Mouse (Mus musculus): ENCODE results near the gene Pbsn. TPM values are rescaled to one million over a fixed set of nuclear protein-coding genes. Genes with fewer than 3 reads are reported as not detected.
"Not testable (repeated sequence)": the region's sequence is repeated elsewhere in the genome, so short reads cannot be mapped to it uniquely, and the experiment has no call there.

The Pbsn gene
- not detected in 2 replicates for polyA plus RNA-seq (2014; fragmentation: Nextera tagmentation; extraction: Ambion mirVana)

DNA sequence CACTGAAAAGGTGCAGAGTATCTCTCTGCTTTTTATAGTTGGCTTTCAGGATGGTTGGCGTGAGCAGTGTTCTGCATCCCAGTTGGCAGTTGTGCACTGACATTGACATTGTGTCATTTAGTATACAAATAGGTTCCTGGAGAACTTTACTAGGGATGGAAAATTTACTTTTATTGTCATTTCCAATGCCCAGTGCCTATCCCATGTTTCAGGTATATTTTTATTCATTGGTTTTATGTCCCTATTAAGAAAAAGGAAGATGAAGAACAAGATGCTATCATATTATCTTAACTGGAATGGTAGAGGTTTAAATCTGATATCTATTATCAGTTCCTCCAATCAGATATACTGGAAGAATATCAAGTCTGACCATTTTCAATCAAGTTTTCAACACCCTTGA lies at the start of gene Pbsn:
TSS of gene Pbsn (minus strand) at position 101 of the 400 bp plus-strand sequence.
- no peaks in the 10 kb centered on the region for H3K9me3 ChIP-seq (ENCODE audit: control insufficient read depth, low read length)
- no peak for ATAC-seq (ENCODE audit: insufficient number of reproducible peaks, insufficient read depth, low FRiP score, low read depth)
- no peaks in the 10 kb centered on the region for H3K27me3 ChIP-seq (ENCODE audit: control insufficient read depth, insufficient read depth, low read length)
- H3K27ac ChIP-seq (replicated peaks in 1 of 2; ENCODE audit: control insufficient read depth in 1 of 2, insufficient read depth in 1 of 2, low read depth in 2 of 2, low read length in 2 of 2) = no peak within 1 kb of the TSS
- no peaks in the 10 kb centered on the region for H3K4me1 ChIP-seq (ENCODE audit: control insufficient read depth in 2 of 2, insufficient read depth in 2 of 2, low read length in 2 of 2)
- H3K9ac ChIP-seq (ENCODE audit: low read length) = no peak within 1 kb of the TSS
- no peaks in the 10 kb centered on the region for H3K36me3 ChIP-seq (ENCODE audit: control insufficient read depth, insufficient read depth, low read length)
- 67% methylated on average over 1 of the region's 1 CpGs for WGBS
- no peak within 1 kb of the TSS for H3K4me2 ChIP-seq (ENCODE audit: low read length)
- H3K4me3 ChIP-seq (ENCODE audit: control insufficient read depth in 1 of 2, insufficient read depth in 1 of 2, low read depth in 1 of 2, low read length in 2 of 2) = no peak within 1 kb of the TSS

DNA sequence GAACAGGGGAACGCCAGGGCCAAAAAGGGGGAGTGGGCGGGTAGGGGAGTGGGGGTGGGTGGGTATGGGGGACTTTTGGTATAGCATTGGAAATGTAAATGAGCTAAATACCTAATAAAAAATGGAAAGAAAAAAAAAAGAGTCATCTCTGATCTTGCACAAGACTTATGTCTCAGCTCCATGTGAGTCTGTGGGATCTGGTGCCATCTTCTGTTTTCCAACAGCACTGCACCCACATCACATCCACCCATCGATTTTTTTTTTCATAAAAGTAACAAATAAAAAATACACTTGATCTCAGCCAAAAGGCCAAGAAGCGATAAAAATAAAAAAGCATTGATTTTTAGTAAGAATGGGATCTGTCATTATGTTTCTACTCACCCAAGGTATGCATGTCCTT lies 26.6 kb upstream of the Pbsn start:
- not testable (repeated sequence) for H3K36me3 ChIP-seq (ENCODE audit: control insufficient read depth, insufficient read depth, low read length); H3K27ac ChIP-seq (replicated peaks in 1 of 2; ENCODE audit: control insufficient read depth in 1 of 2, insufficient read depth in 1 of 2, low read depth in 2 of 2, low read length in 2 of 2); H3K4me2 ChIP-seq (ENCODE audit: low read length); H3K9me3 ChIP-seq (ENCODE audit: control insufficient read depth, low read length); H3K27me3 ChIP-seq (ENCODE audit: control insufficient read depth, insufficient read depth, low read length); H3K4me3 ChIP-seq (ENCODE audit: control insufficient read depth in 1 of 2, insufficient read depth in 1 of 2, low read depth in 1 of 2, low read length in 2 of 2); H3K4me1 ChIP-seq (ENCODE audit: control insufficient read depth in 2 of 2, insufficient read depth in 2 of 2, low read length in 2 of 2); H3K9ac ChIP-seq (ENCODE audit: low read length); ATAC-seq (ENCODE audit: insufficient number of reproducible peaks, insufficient read depth, low FRiP score, low read depth)
- 41% methylated on average over 2 of the region's 4 CpGs for WGBS

DNA sequence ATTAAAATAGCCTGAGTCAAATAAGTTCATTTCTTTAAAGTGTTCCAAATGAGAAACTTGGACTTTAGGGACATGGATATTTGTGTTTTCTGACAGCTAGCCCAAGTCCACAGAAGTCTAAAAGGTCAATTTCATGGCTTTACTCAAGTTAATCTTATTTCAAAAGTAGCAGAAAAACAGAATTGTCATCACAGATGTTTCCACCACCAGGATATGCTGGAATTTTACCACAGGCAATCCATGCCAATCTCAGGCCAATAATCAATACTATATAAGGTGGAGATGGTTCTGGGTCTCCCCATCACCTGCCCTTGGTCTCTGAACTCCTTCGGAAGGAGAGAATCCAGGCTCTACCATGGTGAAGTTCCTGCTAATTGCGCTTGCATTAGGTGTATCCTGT lies 11.0 kb upstream of the Pbsn start, which contains the start of gene Gm14744:
TSS of gene Gm14744 (plus strand) at position 301 of the 400 bp plus-strand sequence.
- not testable (repeated sequence) for H3K27me3 ChIP-seq (ENCODE audit: control insufficient read depth, insufficient read depth, low read length); H3K9ac ChIP-seq (ENCODE audit: low read length)

DNA sequence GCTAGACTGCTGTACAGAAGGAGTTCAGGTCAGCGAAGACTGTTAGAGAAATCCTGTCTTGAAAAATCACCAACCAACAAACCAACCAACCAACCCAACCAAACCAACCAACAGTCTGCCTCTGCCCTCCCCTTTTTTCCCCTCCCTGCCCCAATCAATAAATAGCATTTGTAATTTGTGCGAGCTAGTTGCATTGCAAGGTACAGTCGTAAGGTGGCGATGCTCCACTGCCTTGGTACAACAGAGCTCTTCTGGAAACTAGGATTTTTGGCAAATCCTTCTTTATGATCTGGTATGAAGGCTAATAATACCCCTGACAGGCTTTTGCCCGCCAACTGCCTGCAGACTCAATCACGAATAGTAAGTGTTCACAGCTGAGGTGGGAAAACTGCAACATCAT lies 41.4 kb downstream of the Pbsn start:
- no peak for ATAC-seq (ENCODE audit: insufficient number of reproducible peaks, insufficient read depth, low FRiP score, low read depth)
- H3K9ac ChIP-seq (ENCODE audit: low read length) = no peak overlapping the region

More for the DNA sequence above, 11.0 kb upstream of the Pbsn start, which contains the start of gene Gm14744:
- not testable (repeated sequence) for H3K4me1 ChIP-seq (ENCODE audit: control insufficient read depth in 2 of 2, insufficient read depth in 2 of 2, low read length in 2 of 2); H3K9me3 ChIP-seq (ENCODE audit: control insufficient read depth, low read length); ATAC-seq (ENCODE audit: insufficient number of reproducible peaks, insufficient read depth, low FRiP score, low read depth); H3K27ac ChIP-seq (replicated peaks in 1 of 2; ENCODE audit: control insufficient read depth in 1 of 2, insufficient read depth in 1 of 2, low read depth in 2 of 2, low read length in 2 of 2); H3K4me2 ChIP-seq (ENCODE audit: low read length); H3K4me3 ChIP-seq (ENCODE audit: control insufficient read depth in 1 of 2, insufficient read depth in 1 of 2, low read depth in 1 of 2, low read length in 2 of 2); H3K36me3 ChIP-seq (ENCODE audit: control insufficient read depth, insufficient read depth, low read length)
- 72% methylated on average over 2 of the region's 2 CpGs for WGBS

DNA sequence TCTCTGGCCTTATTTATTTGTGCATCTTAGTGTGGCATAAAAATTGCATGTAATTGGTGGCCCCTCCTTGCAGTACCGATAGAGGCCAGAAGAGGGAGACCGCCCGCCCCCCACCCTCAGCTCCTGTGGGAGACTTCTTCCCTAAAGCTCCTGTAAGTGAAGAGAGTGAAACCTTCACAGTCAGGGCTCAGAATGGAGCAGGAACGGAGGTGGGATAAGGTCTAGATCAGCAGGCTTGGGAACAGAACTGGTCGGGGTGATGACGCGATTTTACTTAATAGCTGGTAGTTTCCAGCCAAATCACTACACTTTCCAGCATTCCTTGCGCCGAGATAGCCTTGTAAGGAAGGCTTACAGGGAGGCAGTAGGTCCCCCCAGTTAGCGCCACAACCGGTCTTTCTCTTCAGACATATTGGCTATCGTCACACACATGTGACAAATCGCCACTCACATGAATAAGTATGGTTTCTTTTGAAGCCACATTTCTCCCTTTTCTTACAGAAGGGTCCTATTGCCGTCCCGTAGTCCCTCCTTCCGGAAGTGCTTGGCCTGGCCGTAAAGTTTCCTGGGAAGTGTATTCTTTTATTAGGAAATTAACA lies 42.7 kb downstream of the Pbsn start:
- Histone ChIP-seq H3K27ac (replicated peaks in 1 of 2; ENCODE audit: control insufficient read depth in 1 of 2, insufficient read depth in 1 of 2, low read depth in 2 of 2, low read length in 2 of 2) (peak overlapping the region; percentile 58 to 85; a peak in 3 of 4 replicates), H3K9ac (ENCODE audit: low read length) (peak overlapping the region; percentile 59), H3K4me1 (ENCODE audit: control insufficient read depth in 2 of 2, insufficient read depth in 2 of 2, low read length in 2 of 2) (no peaks in the 10 kb centered on the region), H3K27me3 (ENCODE audit: control insufficient read depth, insufficient read depth, low read length) (no peaks in the 10 kb centered on the region), H3K4me2 (ENCODE audit: low read length) (peak overlapping the region; percentile 55), H3K9me3 (ENCODE audit: control insufficient read depth, low read length) (no peaks in the 10 kb centered on the region), H3K4me3 (ENCODE audit: control insufficient read depth in 1 of 2, insufficient read depth in 1 of 2, low read depth in 1 of 2, low read length in 2 of 2) (peak overlapping the region; percentile 43 to 67), H3K36me3 (ENCODE audit: control insufficient read depth, insufficient read depth, low read length) (no peaks in the 10 kb centered on the region)
- WGBS = 25% methylated on average over 17 of the region's 17 CpGs
- peak; percentile 35; the same call in 1 of the 2 replicates for ATAC-seq (ENCODE audit: insufficient number of reproducible peaks, insufficient read depth, low FRiP score, low read depth)

More for the DNA sequence above, 41.4 kb downstream of the Pbsn start:
- no peaks in the 10 kb centered on the region for H3K9me3 ChIP-seq (ENCODE audit: control insufficient read depth, low read length)
- no peaks in the 10 kb centered on the region for H3K4me1 ChIP-seq (ENCODE audit: control insufficient read depth in 2 of 2, insufficient read depth in 2 of 2, low read length in 2 of 2)
- H3K4me2 ChIP-seq (ENCODE audit: low read length) = no peak overlapping the region
- 44% methylated on average over 6 of the region's 6 CpGs for WGBS
- H3K4me3 ChIP-seq (ENCODE audit: control insufficient read depth in 1 of 2, insufficient read depth in 1 of 2, low read depth in 1 of 2, low read length in 2 of 2) = no peak overlapping the region
- no peaks in the 10 kb centered on the region for H3K27me3 ChIP-seq (ENCODE audit: control insufficient read depth, insufficient read depth, low read length)
- no peaks in the 10 kb centered on the region for H3K36me3 ChIP-seq (ENCODE audit: control insufficient read depth, insufficient read depth, low read length)
- no peak overlapping the region for H3K27ac ChIP-seq (replicated peaks in 1 of 2; ENCODE audit: control insufficient read depth in 1 of 2, insufficient read depth in 1 of 2, low read depth in 2 of 2, low read length in 2 of 2)

- no peak overlapping the region for H3K27ac ChIP-seq (replicated peaks in 1 of 2; ENCODE audit: control insufficient read depth in 1 of 2, insufficient read depth in 1 of 2, low read depth in 2 of 2, low read length in 2 of 2)
- H3K9ac ChIP-seq (ENCODE audit: low read length) = no peak overlapping the region
- no peak overlapping the region for H3K4me2 ChIP-seq (ENCODE audit: low read length)
- H3K9me3 ChIP-seq (ENCODE audit: control insufficient read depth, low read length) = no peaks in the 10 kb centered on the region
- H3K36me3 ChIP-seq (ENCODE audit: control insufficient read depth, insufficient read depth, low read length) = no peaks in the 10 kb centered on the region
- no peaks in the 10 kb centered on the region for H3K4me1 ChIP-seq (ENCODE audit: control insufficient read depth in 2 of 2, insufficient read depth in 2 of 2, low read length in 2 of 2)
- H3K27me3 ChIP-seq (ENCODE audit: control insufficient read depth, insufficient read depth, low read length) = no peaks in the 10 kb centered on the region
- H3K4me3 ChIP-seq (ENCODE audit: control insufficient read depth in 1 of 2, insufficient read depth in 1 of 2, low read depth in 1 of 2, low read length in 2 of 2) = no peak overlapping the region
- ATAC-seq (ENCODE audit: insufficient number of reproducible peaks, insufficient read depth, low FRiP score, low read depth) = no peak
- 20% methylated on average over 2 of the region's 2 CpGs for WGBS
Measured at GRCm38 (mm10) chrX:77808602-77809001, 44.8 kb downstream of the Pbsn start.

DNA sequence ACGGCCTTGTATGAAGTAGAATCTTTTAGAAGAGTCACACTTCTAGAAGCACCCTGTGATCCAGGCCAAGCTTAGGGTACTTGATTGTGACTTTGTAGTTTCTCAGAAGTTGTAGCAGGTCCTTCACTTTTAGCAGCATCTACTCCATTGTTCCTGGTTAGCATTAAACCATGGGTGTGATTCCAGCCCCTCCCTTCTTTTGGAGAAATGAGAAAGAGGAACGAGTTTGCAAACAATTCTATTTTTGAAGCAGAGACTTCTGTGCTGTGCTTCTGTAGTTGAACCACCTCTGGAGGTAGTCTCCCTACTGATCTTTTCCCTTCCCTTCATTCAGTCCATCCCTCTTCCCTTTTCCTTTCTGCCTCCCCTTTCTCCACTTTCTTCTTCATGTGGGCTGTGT lies 51.1 kb downstream of the Pbsn start:
- no peak for ATAC-seq (ENCODE audit: insufficient number of reproducible peaks, insufficient read depth, low FRiP score, low read depth)
- H3K9me3 ChIP-seq (ENCODE audit: control insufficient read depth, low read length) = no peaks in the 10 kb centered on the region
- no peak overlapping the region for H3K4me3 ChIP-seq (ENCODE audit: control insufficient read depth in 1 of 2, insufficient read depth in 1 of 2, low read depth in 1 of 2, low read length in 2 of 2)
- H3K4me1 ChIP-seq (ENCODE audit: control insufficient read depth in 2 of 2, insufficient read depth in 2 of 2, low read length in 2 of 2) = no peaks in the 10 kb centered on the region
- no peak overlapping the region for H3K4me2 ChIP-seq (ENCODE audit: low read length)
- no peak overlapping the region for H3K9ac ChIP-seq (ENCODE audit: low read length)
- no peak overlapping the region for H3K27ac ChIP-seq (replicated peaks in 1 of 2; ENCODE audit: control insufficient read depth in 1 of 2, insufficient read depth in 1 of 2, low read depth in 2 of 2, low read length in 2 of 2)
- no peaks in the 10 kb centered on the region for H3K27me3 ChIP-seq (ENCODE audit: control insufficient read depth, insufficient read depth, low read length)
- no peaks in the 10 kb centered on the region for H3K36me3 ChIP-seq (ENCODE audit: control insufficient read depth, insufficient read depth, low read length)
- 62% methylated on average over 2 of the region's 2 CpGs for WGBS

DNA sequence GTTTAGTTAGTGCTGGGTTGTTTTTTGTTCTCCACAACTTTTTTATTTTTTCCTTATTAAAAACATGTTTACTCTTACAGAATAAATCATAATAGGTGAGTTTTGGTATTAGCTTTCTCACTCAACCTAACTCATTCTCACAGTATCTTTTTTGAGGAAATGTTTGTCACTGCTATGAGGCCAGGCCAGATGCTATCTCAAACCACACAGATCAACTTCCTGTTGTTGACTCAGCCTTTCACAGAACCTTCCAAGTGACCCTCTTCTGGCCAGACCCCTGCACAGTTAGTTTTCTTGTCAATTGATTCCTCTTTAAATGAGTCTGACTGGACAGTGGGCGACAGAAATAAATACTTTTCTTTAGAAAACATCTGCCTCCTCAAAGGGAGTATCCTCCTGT lies 51.9 kb downstream of the Pbsn start:
- Histone ChIP-seq H3K36me3 (ENCODE audit: control insufficient read depth, insufficient read depth, low read length) (no peaks in the 10 kb centered on the region), H3K4me1 (ENCODE audit: control insufficient read depth in 2 of 2, insufficient read depth in 2 of 2, low read length in 2 of 2) (peaks cover 0 to 1% of the 10 kb centered on the region in 2 experiments; a peak in 1 of 4 replicates), H3K9me3 (ENCODE audit: control insufficient read depth, low read length) (no peaks in the 10 kb centered on the region), H3K9ac (ENCODE audit: low read length) (no peak overlapping the region), H3K4me2 (ENCODE audit: low read length) (no peak overlapping the region), H3K27me3 (ENCODE audit: control insufficient read depth, insufficient read depth, low read length) (no peaks in the 10 kb centered on the region), H3K4me3 (ENCODE audit: control insufficient read depth in 1 of 2, insufficient read depth in 1 of 2, low read depth in 1 of 2, low read length in 2 of 2) (no peak overlapping the region), H3K27ac (replicated peaks in 1 of 2; ENCODE audit: control insufficient read depth in 1 of 2, insufficient read depth in 1 of 2, low read depth in 2 of 2, low read length in 2 of 2) (no peak overlapping the region)
- WGBS = 42% methylated on average over 1 of the region's 1 CpGs
- ATAC-seq (ENCODE audit: insufficient number of reproducible peaks, insufficient read depth, low FRiP score, low read depth) = no peak
